In the genomic region with DNA sequence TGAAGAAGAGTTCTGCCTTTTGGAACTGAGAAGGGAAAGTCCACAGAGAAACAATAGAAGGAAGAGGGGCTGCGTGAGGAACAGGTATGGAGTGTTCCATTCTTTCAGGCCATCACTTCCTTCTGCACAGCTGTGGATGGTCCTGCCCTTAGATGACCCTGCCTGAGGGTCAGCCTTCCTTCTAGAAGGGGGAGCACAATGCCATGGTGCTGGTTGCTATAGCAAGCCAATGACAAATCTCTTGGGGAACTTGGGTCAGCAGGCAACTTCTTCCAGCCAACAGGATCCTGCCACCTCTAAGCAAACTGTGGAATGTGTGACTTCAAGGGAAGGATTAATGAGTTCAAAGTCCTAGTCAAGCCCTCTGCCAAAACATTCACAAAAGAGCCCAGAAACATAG, we compare ENCODE assay signal across 15 mouse cellular contexts.
A peak's percentile ranks its signal among the peaks of the same experiment; 100 is the strongest.
DNase-seq lines count a peak whose midpoint lies in the region; ATAC-seq lines count a peak whose summit lies in the region.
"Had no signal": no experiment of that assay in that cellular context is flagged by ENCODE, and none has a peak within 500 bp of the region (broad histone marks: within the 10 kb centered on the region; RNA-seq: fewer than 3 reads in every experiment).

No protein-coding gene starts in this region.

- intact Hi-C loops in heart, postnatal 36 days (cut with DNase I), result loop anchor here (1.0 to 10.0 kb wide), 2 partner anchors 65 to 655 kb away; no protein-coding TSS in a partner anchor

- no peaks in the 10 kb centered on the region for H3K4me1 ChIP-seq in midbrain, embryonic 11.5 days (ENCODE audit: control insufficient read depth, insufficient read depth, low read length)
- H3K4me1 ChIP-seq in midbrain, embryonic 10.5 days, result peaks cover 22% of the 10 kb centered on the region
- H3K4me1 ChIP-seq: neural tube, embryonic 12.5 days had no signal

- H3K27me3 ChIP-seq in midbrain, embryonic 11.5 days (ENCODE audit: control insufficient read depth, insufficient read depth, low read length), result no peaks in the 10 kb centered on the region
- peaks cover 23% of the 10 kb centered on the region; the same call in 1 of the 2 replicates for H3K27me3 ChIP-seq in midbrain, embryonic 10.5 days (ENCODE audit: low read depth, poor library complexity, severe bottlenecking)

- WGBS in midbrain, embryonic 11.5 days, result 75% methylated on average over 1 of the region's 1 CpGs
- 79% methylated on average over 1 of the region's 1 CpGs for WGBS in midbrain, embryonic 10.5 days

- peak; percentile 38 to 60 for DNase-seq in adrenal gland, adult (ENCODE audit: inconsistent age in 2 of 2, low spot score in 1 of 2)
- no peak for DNase-seq in adrenal gland, postnatal 25 days
- DNase-seq in heart, adult 8-10 months (ENCODE audit: low spot score), result peak; percentile 71
- no peak for DNase-seq in heart, postnatal 36 days
- peak; percentile 49 for DNase-seq in midbrain, embryonic 11.5 days (ENCODE audit: low spot score, missing footprints)
- DNase-seq in midbrain, embryonic 10.5 days (ENCODE audit: low spot score), result no peak
- peak; percentile 25 to 76 for DNase-seq in kidney, postnatal 25 days
- DNase-seq in cerebellum, adult 11-12 months, result no peak
- DNase-seq: cerebellum, adult 8-10 months; layer of hippocampus, adult 9-11 months; lung, adult 2 months; lung, postnatal 4 days had no signal

- H3K9ac ChIP-seq in midbrain, embryonic 11.5 days (ENCODE audit: low read length), result no peak overlapping the region
- H3K9ac ChIP-seq: midbrain, embryonic 13.5 days; neural tube, embryonic 12.5 days had no signal

- H3K9me3 ChIP-seq in midbrain, embryonic 11.5 days (ENCODE audit: control insufficient read depth, low read length), result no peaks in the 10 kb centered on the region
- no peaks in the 10 kb centered on the region for H3K9me3 ChIP-seq in midbrain, embryonic 10.5 days (replicated peaks)
- H3K9me3 ChIP-seq: forebrain, embryonic 10.5 days; midbrain, embryonic 13.5 days; neural tube, embryonic 12.5 days had no signal

- no peak overlapping the region for H3K27ac ChIP-seq in midbrain, embryonic 11.5 days (ENCODE audit: low read depth, low read length)
- no peak overlapping the region for H3K27ac ChIP-seq in midbrain, embryonic 10.5 days (replicated peaks)
- H3K27ac ChIP-seq: forebrain, embryonic 10.5 days; midbrain, embryonic 13.5 days; neural tube, embryonic 12.5 days had no signal

- H3K4me3 ChIP-seq in midbrain, embryonic 11.5 days (ENCODE audit: low read depth, low read length), result no peak overlapping the region
- no peak overlapping the region for H3K4me3 ChIP-seq in midbrain, embryonic 10.5 days
- H3K4me3 ChIP-seq: forebrain, embryonic 10.5 days; midbrain, embryonic 13.5 days; neural tube, embryonic 12.5 days had no signal

- no peak for ATAC-seq in midbrain, embryonic 11.5 days (ENCODE audit: low FRiP score)
- ATAC-seq: midbrain, embryonic 13.5 days had no signal

- no peaks in the 10 kb centered on the region for H3K36me3 ChIP-seq in midbrain, embryonic 11.5 days (ENCODE audit: control insufficient read depth, insufficient read depth, low read length)
- H3K36me3 ChIP-seq in midbrain, embryonic 10.5 days, result no peaks in the 10 kb centered on the region
- H3K36me3 ChIP-seq: forebrain, embryonic 10.5 days; midbrain, embryonic 13.5 days; neural tube, embryonic 12.5 days had no signal

- H3K4me2 ChIP-seq in midbrain, embryonic 11.5 days, result no peak overlapping the region
- H3K4me2 ChIP-seq: midbrain, embryonic 13.5 days; neural tube, embryonic 12.5 days had no signal

Comparison
In these comparisons a context has a peak if more than half of its experiments do, and no peak if none do; other contexts are left out.
1. DNase-seq: peak in adrenal gland, adult (2 of 2), heart, adult 8-10 months (single experiment), midbrain, embryonic 11.5 days (single experiment) and kidney, postnatal 25 days (2 of 2); none in adrenal gland, postnatal 25 days (single experiment), heart, postnatal 36 days (0 of 2), midbrain, embryonic 10.5 days (single experiment) and cerebellum, adult 11-12 months (single experiment).